Mouse (Mus musculus) midbrain, embryonic 14.5 days (tissue): Measurements from ENCODE around the gene Tmem88. TPM values are rescaled to one million over a fixed set of nuclear protein-coding genes. Genes with fewer than 3 reads are reported as not detected.

Experiments
- ATAC-seq: fragments of 200-750 bp; cut with Nextera tagmentation; 2 replicates; pipeline ENCODE4 v1.8.0; 2017; ENCODE audit warnings: moderate number of reproducible peaks, moderate library complexity; ENCODE audit not compliant: low FRiP score, low TSS enrichment
- DNase-seq: peaks from one replicate; pipeline ENCODE4 v3.0.0-alpha.2; 2015
- H3K27ac ChIP-seq: fragments of 300-500 bp; sonication (generic); replicated peaks from 2 replicates; pipeline ENCODE4 v1.5.1; 2014; ENCODE audit warnings: mild to moderate bottlenecking, low read depth, low read length, moderate library complexity
- H3K27me3 ChIP-seq: fragments of 300-500 bp; sonication (generic); 2 replicates; pipeline ENCODE4 v1.6.1; 2014; ENCODE audit warnings: low read length, control low read depth, mixed read lengths; ENCODE audit not compliant: control insufficient read depth, insufficient read depth
- H3K36me3 ChIP-seq: fragments of 300-500 bp; sonication (generic); 2 replicates; pipeline ENCODE4 v1.6.1; 2014; ENCODE audit warnings: low read length, control low read depth; ENCODE audit not compliant: control insufficient read depth, insufficient read depth
- H3K4me1 ChIP-seq: fragments of 300-500 bp; sonication (generic); 2 replicates; pipeline ENCODE4 v1.6.1; 2014; ENCODE audit warnings: mild to moderate bottlenecking, antibody characterized with exemption, low read length, control low read depth; ENCODE audit not compliant: control insufficient read depth, insufficient read depth
- H3K4me2 ChIP-seq: fragments of 300-500 bp; sonication (generic); 2 replicates; pipeline ENCODE4 v1.6.1; 2014; ENCODE audit warnings: mild to moderate bottlenecking, low read length, moderate library complexity
- H3K4me3 ChIP-seq: fragments of 300-500 bp; sonication (generic); replicated peaks from 2 replicates; pipeline ENCODE4 v1.5.1; 2014; ENCODE audit warnings: low read depth, low read length
- H3K9ac ChIP-seq: fragments of 300-500 bp; sonication (generic); replicated peaks from 2 replicates; pipeline ENCODE4 v1.6.1; 2014; ENCODE audit warnings: mild to moderate bottlenecking, low read length, moderate library complexity
- H3K9me3 ChIP-seq: fragments of 300-500 bp; sonication (generic); 2 replicates; pipeline ENCODE4 v1.6.1; 2016; ENCODE audit warnings: low read length, control low read depth, mixed read lengths; ENCODE audit not compliant: control insufficient read depth
- WGBS: fragments of 180-500 bp; shearing (Covaris S2); extraction: QIAGEN DNeasy Blood & Tissue Kit; methylation state at CpG from one replicate; pipeline ENCODE4 v1.1.7; 2014; 5-methylcytosine and 5-hydroxymethylcytosine counted together
- polyA plus RNA-seq: library from polyadenylated mRNA; unstranded; fragments of >200 nt; fragmentation: Nextera tagmentation; extraction: Ambion mirVana; gene quantifications from 2 replicates; pipeline ENCODE4 v1.2.1, GENCODE M21; 2014

Tmem88 gene
- polyA plus RNA-seq = 2.6 and 4.9 TPM in 2 replicates

DNA sequence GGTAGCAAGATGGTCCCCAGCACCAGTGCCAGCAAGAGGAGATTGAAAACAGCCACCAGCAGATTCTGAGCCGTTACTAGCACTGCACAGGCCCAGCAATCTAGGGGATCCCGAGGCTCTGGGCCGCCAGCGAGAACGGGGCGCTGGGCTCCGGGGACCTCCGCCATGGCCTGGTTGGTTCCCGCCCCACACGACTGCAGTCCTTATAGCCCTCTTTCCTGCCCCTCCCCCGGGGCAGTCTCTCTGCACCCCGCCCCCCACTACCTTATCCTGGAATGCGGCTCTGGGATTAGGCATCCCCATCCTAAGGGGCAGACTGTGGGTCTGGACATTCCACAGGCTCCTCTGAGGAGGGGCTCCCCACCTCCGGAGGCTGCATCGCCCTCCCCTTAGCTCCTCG lies at the start of gene Tmem88:
TSS of gene Tmem88 (minus strand) at position 176 of the 400 bp plus-strand sequence.
- DNase-seq (no peak), ATAC-seq (no peak)
- no peaks in the 10 kb centered on the region for H3K27me3 ChIP-seq
- H3K27ac ChIP-seq = 0 out of 2 replicates have a peak within 1 kb of the TSS, but pooled peaks have one; percentile 52
- no peaks in the 10 kb centered on the region for H3K9me3 ChIP-seq
- no peak within 1 kb of the TSS; the same call in 1 of the 2 replicates for H3K9ac ChIP-seq
- 5% methylated on average over 16 of the region's 16 CpGs for WGBS
- H3K4me3 ChIP-seq = peak within 1 kb of the TSS; percentile 5; the same call in 1 of the 2 replicates
- H3K4me1 ChIP-seq = peaks cover 17% of the 10 kb centered on the region; the same call in 1 of the 2 replicates
- peak within 1 kb of the TSS; percentile 32 for H3K4me2 ChIP-seq
- H3K36me3 ChIP-seq = peaks cover 52% of the 10 kb centered on the region

DNA sequence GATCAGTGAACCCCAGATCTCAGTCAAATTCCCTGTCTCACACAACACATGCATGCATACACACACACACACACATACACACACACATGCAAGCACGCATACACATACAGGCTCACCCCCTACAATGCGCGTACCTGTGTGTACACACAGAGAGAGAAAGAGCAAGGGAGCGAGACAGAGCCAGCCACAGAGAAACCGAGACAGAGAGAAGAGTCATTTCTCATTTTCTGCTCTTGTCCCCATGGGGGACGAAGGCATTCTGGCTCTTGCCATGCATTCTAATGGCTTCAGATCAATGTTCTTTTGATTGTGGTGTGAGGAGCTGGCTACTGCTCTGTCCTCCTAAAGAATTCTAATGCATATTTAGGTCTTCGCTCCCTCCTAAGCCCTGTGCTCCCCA lies 49.3 kb upstream of the Tmem88 start:
- Histone ChIP-seq H3K9ac (no peak overlapping the region), H3K27ac (peak overlapping the region; percentile 45), H3K9me3 (no peaks in the 10 kb centered on the region), H3K4me3 (no peak overlapping the region), H3K4me2 (no peak overlapping the region), H3K4me1 (no peaks in the 10 kb centered on the region), H3K27me3 (no peaks in the 10 kb centered on the region), H3K36me3 (no peaks in the 10 kb centered on the region)
- peak; percentile 30 for DNase-seq
- WGBS = 70% methylated on average over 7 of the region's 7 CpGs
- ATAC-seq = no peak

DNA sequence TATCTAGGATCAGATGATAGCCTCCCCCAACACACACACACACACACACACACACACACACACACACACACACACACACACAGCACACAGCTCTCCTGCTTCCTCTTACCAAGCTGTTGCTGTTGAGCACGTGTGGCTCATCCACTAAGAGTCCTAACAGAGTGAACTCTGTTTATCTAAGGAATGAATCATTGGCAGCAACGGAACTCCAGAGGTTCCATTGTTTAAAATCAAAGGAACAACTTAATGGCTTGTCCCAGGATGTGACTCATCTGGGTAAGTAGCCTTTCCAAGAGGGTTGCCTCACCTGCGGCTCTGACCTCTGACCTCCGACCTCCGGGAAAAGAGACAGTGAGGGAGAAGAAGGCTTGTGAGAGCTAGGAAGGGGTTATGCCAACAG lies 45.3 kb upstream of the Tmem88 start:
- 62% methylated on average over 5 of the region's 5 CpGs for WGBS
- DNase-seq (no peak), ATAC-seq (no peak)
- Histone ChIP-seq H3K9ac (no peak overlapping the region), H3K36me3 (no peaks in the 10 kb centered on the region), H3K27me3 (no peaks in the 10 kb centered on the region), H3K27ac (no peak overlapping the region), H3K4me2 (no peak overlapping the region), H3K4me3 (no peak overlapping the region), H3K9me3 (no peaks in the 10 kb centered on the region), H3K4me1 (no peaks in the 10 kb centered on the region)

DNA sequence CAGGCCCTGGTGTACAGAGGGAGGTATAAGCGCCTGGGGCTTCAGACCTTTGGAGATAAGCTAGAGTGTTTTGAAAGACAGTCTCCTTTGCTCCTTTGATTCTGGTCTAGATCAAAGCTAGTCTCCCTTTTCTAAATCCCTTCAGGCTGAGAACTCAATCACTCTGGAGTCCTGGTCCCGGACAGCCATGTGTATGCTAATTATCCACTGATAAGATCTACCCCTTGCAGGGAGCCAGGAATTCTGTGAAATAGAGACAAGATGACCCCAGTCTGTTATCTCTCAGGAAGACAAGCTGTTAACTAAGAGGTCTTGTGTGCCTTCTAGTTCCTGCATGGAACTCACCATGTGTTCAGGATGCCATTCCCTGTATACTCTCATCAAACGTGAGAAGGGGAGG lies 39.3 kb upstream of the Tmem88 start:
- WGBS = 33% methylated on average over 3 of the region's 3 CpGs

GRCm38 (mm10) chr11:69433189-69433588 lies 35.2 kb upstream of the Tmem88 start:
- H3K9me3 ChIP-seq = no peaks in the 10 kb centered on the region
- H3K9ac ChIP-seq = no peak overlapping the region
- no peak for ATAC-seq
- no peaks in the 10 kb centered on the region for H3K27me3 ChIP-seq
- no peak overlapping the region for H3K4me3 ChIP-seq
- WGBS = 66% methylated on average over 6 of the region's 6 CpGs
- no peak overlapping the region for H3K4me2 ChIP-seq
- no peaks in the 10 kb centered on the region for H3K4me1 ChIP-seq
- DNase-seq = no peak
- no peak overlapping the region for H3K27ac ChIP-seq
- no peaks in the 10 kb centered on the region for H3K36me3 ChIP-seq

More for the DNA sequence above, 39.3 kb upstream of the Tmem88 start:
- no peaks in the 10 kb centered on the region for H3K36me3 ChIP-seq
- H3K4me2 ChIP-seq = no peak overlapping the region
- H3K4me3 ChIP-seq = no peak overlapping the region
- no peaks in the 10 kb centered on the region for H3K27me3 ChIP-seq
- H3K9me3 ChIP-seq = no peaks in the 10 kb centered on the region
- no peak overlapping the region for H3K27ac ChIP-seq
- no peak for DNase-seq
- no peaks in the 10 kb centered on the region for H3K4me1 ChIP-seq
- no peak for ATAC-seq
- H3K9ac ChIP-seq = no peak overlapping the region

DNA sequence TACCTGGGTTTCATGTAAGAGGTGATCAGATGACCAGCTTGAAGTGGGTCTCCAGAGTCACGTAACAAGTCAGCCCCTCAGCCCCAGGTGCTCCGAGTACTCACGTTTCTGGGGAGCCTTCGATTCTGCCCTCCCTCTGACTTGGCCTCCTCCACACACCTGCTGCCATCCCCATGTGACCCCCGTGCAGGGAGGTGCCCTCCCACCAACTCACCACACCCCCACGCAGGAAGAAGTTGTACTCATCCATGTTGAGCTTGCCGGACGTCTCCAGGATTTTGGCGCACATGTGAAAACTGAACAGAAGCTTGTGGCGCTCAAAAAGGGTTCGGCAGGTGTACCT lies 34.6 kb upstream of the Tmem88 start:
- H3K9me3 ChIP-seq = no peaks in the 10 kb centered on the region
- H3K9ac ChIP-seq = no peak overlapping the region
- H3K27ac ChIP-seq = no peak overlapping the region
- H3K4me2 ChIP-seq = no peak overlapping the region
- ATAC-seq (no peak), DNase-seq (no peak)
- H3K4me1 ChIP-seq = no peaks in the 10 kb centered on the region
- no peak overlapping the region for H3K4me3 ChIP-seq
- H3K36me3 ChIP-seq = no peaks in the 10 kb centered on the region
- H3K27me3 ChIP-seq = no peaks in the 10 kb centered on the region
- 78% methylated on average over 11 of the region's 11 CpGs for WGBS

DNA sequence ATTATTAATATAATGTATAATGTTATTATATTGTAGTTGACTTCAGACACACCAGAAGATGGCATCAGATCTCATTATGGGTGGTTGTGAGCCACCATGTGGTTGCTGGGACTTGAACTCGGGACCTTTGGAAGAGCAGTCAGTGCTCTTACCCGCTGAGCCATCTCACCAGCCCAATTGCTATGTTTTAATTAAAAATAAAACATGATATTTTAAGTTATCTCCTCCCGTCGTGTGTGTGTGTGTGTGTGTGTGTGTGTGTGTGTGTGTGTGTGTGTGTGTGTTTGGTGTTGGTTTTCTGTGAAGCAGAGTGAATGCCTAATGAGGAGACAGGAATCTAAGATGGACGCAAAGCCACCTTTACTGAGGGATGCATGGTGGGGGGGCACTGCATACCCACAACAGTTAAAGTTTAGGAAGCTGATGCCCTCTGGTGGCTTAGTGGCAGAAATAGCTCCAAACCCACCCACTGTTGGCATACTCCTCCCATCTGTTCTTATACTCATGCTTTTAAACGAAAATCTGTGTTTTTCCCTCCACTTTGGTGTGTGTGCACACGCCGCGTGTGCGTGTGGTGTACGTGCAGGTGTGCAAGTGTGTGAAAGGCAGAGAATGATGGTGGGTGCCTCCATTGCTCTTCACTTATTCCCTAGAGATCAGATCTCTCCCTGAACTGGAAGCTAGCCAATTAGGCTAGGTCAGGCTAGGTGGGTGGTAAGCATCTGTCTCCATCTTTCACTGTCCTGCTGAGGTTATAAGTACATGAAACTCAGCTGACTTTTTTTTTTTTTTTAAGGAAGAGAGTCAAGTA lies 34.0 kb upstream of the Tmem88 start:
- Histone ChIP-seq H3K27me3 (no peaks in the 10 kb centered on the region), H3K4me1 (no peaks in the 10 kb centered on the region), H3K36me3 (no peaks in the 10 kb centered on the region), H3K9me3 (no peaks in the 10 kb centered on the region), H3K4me3 (no peak overlapping the region), H3K27ac (no peak overlapping the region), H3K9ac (no peak overlapping the region), H3K4me2 (no peak overlapping the region)
- 31% methylated on average over 11 of the region's 11 CpGs for WGBS
- ATAC-seq (peak; percentile 80), DNase-seq (peak; percentile 93)

DNA sequence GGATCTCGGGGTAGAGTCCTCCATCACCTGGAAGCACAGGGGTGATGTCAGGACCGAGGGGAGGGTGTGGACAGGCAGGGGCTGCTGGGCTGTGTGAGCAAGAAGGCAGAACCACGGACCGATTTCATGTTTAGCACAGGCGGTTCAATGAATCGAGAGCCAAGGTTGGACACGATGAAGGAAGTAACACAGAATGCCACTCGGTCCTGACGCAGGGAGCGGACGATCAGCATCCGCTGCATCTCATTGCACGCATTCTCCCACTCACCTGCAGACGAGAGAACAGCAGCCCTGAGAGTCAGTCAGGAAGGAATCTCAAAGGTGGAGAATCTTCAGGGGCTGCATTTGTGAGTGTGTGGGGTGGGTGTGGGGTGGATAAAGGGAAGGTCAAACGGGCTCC lies 32.6 kb upstream of the Tmem88 start:
- Histone ChIP-seq H3K36me3 (no peaks in the 10 kb centered on the region), H3K9me3 (no peaks in the 10 kb centered on the region), H3K4me3 (no peak overlapping the region), H3K27me3 (no peaks in the 10 kb centered on the region), H3K4me1 (no peaks in the 10 kb centered on the region), H3K9ac (no peak overlapping the region), H3K27ac (no peak overlapping the region), H3K4me2 (no peak overlapping the region)
- 90% methylated on average over 15 of the region's 15 CpGs for WGBS
- no peak for ATAC-seq
- DNase-seq = no peak

DNA sequence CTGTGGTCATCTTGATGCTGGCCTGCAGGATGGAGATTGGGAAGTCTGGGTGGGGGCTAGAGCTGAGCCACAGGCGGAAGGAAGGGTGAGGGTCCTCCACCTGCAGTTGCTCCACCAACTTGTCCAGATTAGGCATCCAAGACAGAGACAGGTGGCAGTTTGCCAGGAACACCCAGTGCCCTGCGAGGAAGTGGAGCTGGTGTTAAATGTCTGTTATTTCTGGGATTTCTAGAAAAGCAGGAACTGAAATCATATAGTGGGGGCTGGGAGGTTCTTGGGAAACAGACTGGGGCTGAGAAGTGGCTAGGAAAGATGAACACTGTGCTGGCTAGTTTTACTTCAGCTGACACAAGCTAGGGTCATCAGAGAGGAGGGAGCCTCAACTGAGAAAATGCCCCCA lies 31.3 kb upstream of the Tmem88 start:
- 65% methylated on average over 2 of the region's 2 CpGs for WGBS
- H3K9me3 ChIP-seq = no peaks in the 10 kb centered on the region
- no peaks in the 10 kb centered on the region for H3K27me3 ChIP-seq
- ATAC-seq (no peak), DNase-seq (no peak)
- no peak overlapping the region for H3K9ac ChIP-seq
- no peaks in the 10 kb centered on the region for H3K4me1 ChIP-seq
- H3K36me3 ChIP-seq = no peaks in the 10 kb centered on the region
- no peak overlapping the region for H3K4me3 ChIP-seq
- no peak overlapping the region for H3K27ac ChIP-seq
- no peak overlapping the region for H3K4me2 ChIP-seq
